Mouse (Mus musculus): ENCODE results near the gene Mst1.

DNA sequence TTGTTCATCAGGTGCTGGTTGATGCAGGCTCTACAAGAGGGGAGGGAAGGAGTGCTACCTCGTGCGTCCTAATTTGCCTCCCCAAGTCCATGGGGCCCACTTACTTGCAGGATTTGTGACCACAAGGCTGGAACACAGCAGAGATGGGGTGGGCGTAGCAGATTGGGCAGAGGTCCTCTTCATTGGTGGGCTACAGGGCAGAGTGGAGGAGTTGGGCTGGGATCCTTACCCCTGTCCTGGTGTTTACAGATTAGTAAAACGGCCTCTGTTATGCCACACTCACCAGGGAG lies 28.4 kb upstream of the Mst1 start:
- TF ChIP-seq CTCF (IDR thresholded peaks at IDR 0.05; ENCODE audit: borderline replicate concordance, control insufficient read depth, extremely low read depth, insufficient read depth, low read length, poor library complexity) (no peak), POLR2A (IDR thresholded peaks at IDR 0.05; ENCODE audit: control insufficient read depth, extremely low read depth, insufficient read depth, low read length, poor library complexity) (no peak)

Data from thymus, adult 2 months (tissue).